Comparison of ENCODE assay signal across 11 mouse cellular contexts in the genomic region with DNA sequence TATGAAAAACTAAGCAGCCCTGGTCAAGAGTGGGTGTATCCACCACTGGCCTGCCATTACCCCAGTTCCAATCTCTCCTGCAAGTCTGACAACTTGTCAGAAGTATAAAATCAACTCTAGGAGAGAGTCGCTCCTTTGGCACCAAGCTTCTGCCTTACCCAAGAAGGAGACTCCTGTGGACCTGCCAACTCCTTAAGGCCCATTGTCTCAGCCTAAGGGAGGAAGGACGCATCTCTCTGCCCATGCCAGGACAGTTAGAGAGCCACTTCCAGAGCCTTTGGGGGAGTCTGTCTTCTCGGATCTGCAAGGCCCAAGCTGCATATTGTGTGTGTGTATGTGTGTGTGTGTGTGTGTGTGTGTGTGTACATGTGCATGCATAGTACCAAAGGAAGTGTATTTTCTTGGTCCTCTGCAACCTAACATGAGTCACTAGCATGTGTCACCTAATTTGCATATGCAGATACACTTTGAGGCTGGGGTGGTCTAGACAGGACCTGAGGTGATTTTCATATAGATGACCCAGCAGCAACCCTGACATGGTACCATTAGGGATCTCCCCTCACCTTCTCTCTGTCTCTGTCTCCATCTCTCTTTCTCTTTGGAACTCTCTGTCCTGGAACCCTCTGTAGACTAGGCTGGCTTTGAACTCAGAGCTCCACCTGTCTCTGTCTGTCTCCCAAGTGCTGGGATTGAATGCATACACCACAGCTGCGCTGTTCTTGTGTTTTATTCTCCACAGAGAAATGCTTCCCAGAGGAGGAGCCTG.
A peak's percentile ranks its signal among the peaks of the same experiment; 100 is the strongest.
DNase-seq lines count a peak whose midpoint lies in the region; ATAC-seq and TF ChIP-seq lines count a peak whose summit lies in the region.
"Had no signal": no experiment of that assay in that cellular context is flagged by ENCODE, and none has a peak within 500 bp of the region (broad histone marks: within the 10 kb centered on the region; RNA-seq: fewer than 3 reads in every experiment).

No protein-coding gene starts in this region.

- H3K27ac ChIP-seq in heart, embryonic 15.5 days: peak overlapping the region; percentile 90
- peak overlapping the region; percentile 23; the same call in 1 of the 2 replicates for H3K27ac ChIP-seq in midbrain, embryonic 10.5 days (replicated peaks)
- no peak overlapping the region for H3K27ac ChIP-seq in midbrain, embryonic 14.5 days (replicated peaks; ENCODE audit: low read depth, low read length)
- peak overlapping the region; percentile 81; the same call in 1 of the 2 replicates for H3K27ac ChIP-seq in limb, embryonic 14.5 days (replicated peaks; ENCODE audit: low read depth, low read length)

- H3K9ac ChIP-seq in heart, embryonic 15.5 days: no peak overlapping the region
- no peak overlapping the region for H3K9ac ChIP-seq in midbrain, embryonic 14.5 days (replicated peaks; ENCODE audit: low read length)
- no peak overlapping the region for H3K9ac ChIP-seq in limb, embryonic 14.5 days (ENCODE audit: low read depth, low read length, severe bottlenecking)

- no peak for TF ChIP-seq POLR2A in limb, embryonic 14.5 days (IDR thresholded peaks at IDR 0.05; ENCODE audit: borderline replicate concordance, extremely low read depth, insufficient read depth, insufficient read length)

- DNase-seq in heart, postnatal 4 days: no peak
- DNase-seq in midbrain, embryonic 10.5 days (ENCODE audit: low spot score): no peak
- no peak for DNase-seq in midbrain, embryonic 14.5 days
- DNase-seq in limb, embryonic 14.5 days (ENCODE audit: low spot score): peak; percentile 52
- no peak for DNase-seq in yolk sac, embryonic 10.5 days (ENCODE audit: low spot score)
- DNase-seq in spleen, postnatal 36 days (ENCODE audit: low spot score in 2 of 2): no peak
- DNase-seq: adrenal gland, adult 2 months; cerebellum, adult 11 months; left cerebral cortex, postnatal 4 days had no signal

- no peak overlapping the region for H3K4me3 ChIP-seq in heart, embryonic 15.5 days
- no peak overlapping the region for H3K4me3 ChIP-seq in midbrain, embryonic 10.5 days
- H3K4me3 ChIP-seq in midbrain, embryonic 14.5 days (replicated peaks; ENCODE audit: low read depth, low read length): no peak overlapping the region
- H3K4me3 ChIP-seq in limb, embryonic 14.5 days (replicated peaks; ENCODE audit: low read length): no peak overlapping the region

- ATAC-seq in heart, embryonic 15.5 days (replicated peaks; ENCODE audit: insufficient number of reproducible peaks, insufficient read depth, low FRiP score, low read depth): no peak
- no peak for ATAC-seq in midbrain, embryonic 14.5 days (ENCODE audit: low FRiP score, low TSS enrichment)
- no peak for ATAC-seq in limb, embryonic 14.5 days (ENCODE audit: low FRiP score, low read depth)
- no peak for ATAC-seq in inflammation-experienced regulatory T-cells, adult 6 months

- whole genome bisulfite sequencing in heart, embryonic 15.5 days: 69% methylated on average over 4 of the region's 4 CpGs
- 87% methylated on average over 4 of the region's 4 CpGs for WGBS in midbrain, embryonic 10.5 days
- 85% methylated on average over 4 of the region's 4 CpGs for WGBS in midbrain, embryonic 14.5 days
- 76% methylated on average over 4 of the region's 4 CpGs for whole genome bisulfite sequencing in limb, embryonic 14.5 days

- H3K4me1 ChIP-seq in heart, embryonic 15.5 days (replicated peaks): peaks cover 30% of the 10 kb centered on the region
- peaks cover 46% of the 10 kb centered on the region for H3K4me1 ChIP-seq in midbrain, embryonic 10.5 days
- 0 out of 2 replicates have a peak, but pooled peaks cover 4% of the 10 kb centered on the region for H3K4me1 ChIP-seq in midbrain, embryonic 14.5 days (ENCODE audit: control insufficient read depth, insufficient read depth, low read length)
- H3K4me1 ChIP-seq in limb, embryonic 14.5 days (ENCODE audit: control insufficient read depth, insufficient read depth, low read length): peaks cover 23% of the 10 kb centered on the region

- no peaks in the 10 kb centered on the region for H3K36me3 ChIP-seq in heart, embryonic 15.5 days
- H3K36me3 ChIP-seq in midbrain, embryonic 10.5 days: no peaks in the 10 kb centered on the region
- H3K36me3 ChIP-seq in midbrain, embryonic 14.5 days (ENCODE audit: control insufficient read depth, insufficient read depth, low read length): no peaks in the 10 kb centered on the region
- H3K36me3 ChIP-seq in limb, embryonic 14.5 days (ENCODE audit: control insufficient read depth, insufficient read depth, low read length): no peaks in the 10 kb centered on the region

- H3K4me2 ChIP-seq in heart, embryonic 15.5 days: no peak overlapping the region
- H3K4me2 ChIP-seq in midbrain, embryonic 14.5 days (ENCODE audit: low read length): no peak overlapping the region
- H3K4me2 ChIP-seq in limb, embryonic 14.5 days (replicated peaks; ENCODE audit: low read depth, low read length, severe bottlenecking): no peak overlapping the region

- no peaks in the 10 kb centered on the region for H3K27me3 ChIP-seq in heart, embryonic 15.5 days
- no peaks in the 10 kb centered on the region for H3K27me3 ChIP-seq in midbrain, embryonic 10.5 days (ENCODE audit: low read depth, poor library complexity, severe bottlenecking)
- H3K27me3 ChIP-seq in midbrain, embryonic 14.5 days (ENCODE audit: control insufficient read depth, insufficient read depth, low read length): no peaks in the 10 kb centered on the region
- H3K27me3 ChIP-seq in limb, embryonic 14.5 days (ENCODE audit: control insufficient read depth, insufficient read depth, low read length): no peaks in the 10 kb centered on the region

- H3K9me3 ChIP-seq in heart, embryonic 15.5 days (replicated peaks): no peaks in the 10 kb centered on the region
- no peaks in the 10 kb centered on the region for H3K9me3 ChIP-seq in midbrain, embryonic 10.5 days (replicated peaks)
- no peaks in the 10 kb centered on the region for H3K9me3 ChIP-seq in midbrain, embryonic 14.5 days (ENCODE audit: control insufficient read depth, low read length)
- no peaks in the 10 kb centered on the region for H3K9me3 ChIP-seq in limb, embryonic 14.5 days (ENCODE audit: control insufficient read depth, low read length)
